Mouse (Mus musculus): ENCODE data around the gene Tut7.
A peak's percentile ranks its signal among the peaks of the same experiment; 100 is the strongest.
"Not testable (repeated sequence)": the region's sequence is repeated elsewhere in the genome, so short reads cannot be mapped to it uniquely, and the experiment has no call there.

Tut7 gene

GRCm38 (mm10) chr13:59782145-59782544 is 40.8 kb downstream of the Tut7 start, which contains the start of gene Gm49354:
Gm49354 (minus strand) TSS chr13:59782245.
- Histone ChIP-seq H3K27me3 (ENCODE audit: insufficient read depth, low read length) (no peaks in the 10 kb centered on the region), H3K9me3 (ENCODE audit: low read length) (no peaks in the 10 kb centered on the region), H3K4me3 (replicated peaks; ENCODE audit: low read length) (no peak within 1 kb of the TSS), H3K36me3 (ENCODE audit: insufficient read depth, low read length) (peaks cover 96% of the 10 kb centered on the region), H3K4me1 (replicated peaks; ENCODE audit: low read depth, low read length) (no peaks in the 10 kb centered on the region)
- TF ChIP-seq CTCF (conservative IDR thresholded peaks at IDR 0.05; ENCODE audit: low read length) = no peak
- TF ChIP-seq NANOG (IDR thresholded peaks at IDR 0.05; ENCODE audit: borderline replicate concordance, low read length) = no peak
- TF ChIP-seq POU5F1 (IDR thresholded peaks at IDR 0.05; ENCODE audit: borderline replicate concordance, low read length) = no peak

GRCm38 (mm10) chr13:59779744-59780264 is 43.1 kb downstream of the Tut7 start:
- not testable (repeated sequence) for H3K4me1 ChIP-seq (replicated peaks; ENCODE audit: low read depth, low read length); H3K9me3 ChIP-seq (ENCODE audit: low read length); H3K4me3 ChIP-seq (replicated peaks; ENCODE audit: low read length); H3K27me3 ChIP-seq (ENCODE audit: insufficient read depth, low read length)
- peaks cover 96% of the 10 kb centered on the region for H3K36me3 ChIP-seq (ENCODE audit: insufficient read depth, low read length)
- peak; percentile 33 for TF ChIP-seq CTCF (conservative IDR thresholded peaks at IDR 0.05; ENCODE audit: low read length)

GRCm38 (mm10) chr13:59779213-59779612 is 43.7 kb downstream of the Tut7 start:
- TF ChIP-seq POU5F1 (IDR thresholded peaks at IDR 0.05; ENCODE audit: borderline replicate concordance, low read length) (no peak), CTCF (conservative IDR thresholded peaks at IDR 0.05; ENCODE audit: low read length) (peak; percentile 29), NANOG (IDR thresholded peaks at IDR 0.05; ENCODE audit: borderline replicate concordance, low read length) (no peak)

GRCm38 (mm10) chr13:59775168-59775567 is 47.8 kb downstream of the Tut7 start:
- H3K4me3 ChIP-seq (replicated peaks; ENCODE audit: low read length) = no peak overlapping the region
- H3K36me3 ChIP-seq (ENCODE audit: insufficient read depth, low read length) = peaks cover 81% of the 10 kb centered on the region
- no peaks in the 10 kb centered on the region for H3K27me3 ChIP-seq (ENCODE audit: insufficient read depth, low read length)
- TF ChIP-seq POU5F1 (IDR thresholded peaks at IDR 0.05; ENCODE audit: borderline replicate concordance, low read length) (no peak), CTCF (conservative IDR thresholded peaks at IDR 0.05; ENCODE audit: low read length) (no peak), NANOG (IDR thresholded peaks at IDR 0.05; ENCODE audit: borderline replicate concordance, low read length) (no peak)
- peaks cover 16% of the 10 kb centered on the region for H3K4me1 ChIP-seq (replicated peaks; ENCODE audit: low read depth, low read length)
- H3K9me3 ChIP-seq (ENCODE audit: low read length) = no peaks in the 10 kb centered on the region

More at GRCm38 (mm10) chr13:59779213-59779612, 43.7 kb downstream of the Tut7 start:
- no peak overlapping the region for H3K4me3 ChIP-seq (replicated peaks; ENCODE audit: low read length)
- no peaks in the 10 kb centered on the region for H3K27me3 ChIP-seq (ENCODE audit: insufficient read depth, low read length)
- no peaks in the 10 kb centered on the region for H3K9me3 ChIP-seq (ENCODE audit: low read length)
- H3K36me3 ChIP-seq (ENCODE audit: insufficient read depth, low read length) = peaks cover 92% of the 10 kb centered on the region
- H3K4me1 ChIP-seq (replicated peaks; ENCODE audit: low read depth, low read length) = no peaks in the 10 kb centered on the region

- Histone ChIP-seq H3K9me3 (ENCODE audit: low read length) (no peaks in the 10 kb centered on the region), H3K36me3 (ENCODE audit: insufficient read depth, low read length) (peaks cover 62% of the 10 kb centered on the region), H3K27me3 (ENCODE audit: insufficient read depth, low read length) (no peaks in the 10 kb centered on the region), H3K4me1 (replicated peaks; ENCODE audit: low read depth, low read length) (peaks cover 43% of the 10 kb centered on the region), H3K4me3 (replicated peaks; ENCODE audit: low read length) (peak overlapping the region; percentile 95; the same call in 1 of the 2 replicates)
- TF ChIP-seq POU5F1 (IDR thresholded peaks at IDR 0.05; ENCODE audit: borderline replicate concordance, low read length) (no peak), NANOG (IDR thresholded peaks at IDR 0.05; ENCODE audit: borderline replicate concordance, low read length) (no peak), CTCF (conservative IDR thresholded peaks at IDR 0.05; ENCODE audit: low read length) (no peak)
Observed at GRCm38 (mm10) chr13:59771257-59771656, 51.7 kb downstream of the Tut7 start.

- Histone ChIP-seq H3K36me3 (ENCODE audit: insufficient read depth, low read length) (peaks cover 58% of the 10 kb centered on the region), H3K27me3 (ENCODE audit: insufficient read depth, low read length) (no peaks in the 10 kb centered on the region), H3K4me3 (replicated peaks; ENCODE audit: low read length) (peak overlapping the region; percentile 95), H3K4me1 (replicated peaks; ENCODE audit: low read depth, low read length) (peaks cover 47% of the 10 kb centered on the region), H3K9me3 (ENCODE audit: low read length) (no peaks in the 10 kb centered on the region)
- TF ChIP-seq POU5F1 (IDR thresholded peaks at IDR 0.05; ENCODE audit: borderline replicate concordance, low read length) (no peak), NANOG (IDR thresholded peaks at IDR 0.05; ENCODE audit: borderline replicate concordance, low read length) (no peak), CTCF (conservative IDR thresholded peaks at IDR 0.05; ENCODE audit: low read length) (no peak)
Observed at GRCm38 (mm10) chr13:59770847-59771246, 52.1 kb downstream of the Tut7 start.

GRCm38 (mm10) chr13:59770164-59770562 is 52.8 kb downstream of the Tut7 start:
- H3K4me3 ChIP-seq (replicated peaks; ENCODE audit: low read length) = peak overlapping the region; percentile 95
- H3K9me3 ChIP-seq (ENCODE audit: low read length) = no peaks in the 10 kb centered on the region
- H3K27me3 ChIP-seq (ENCODE audit: insufficient read depth, low read length) = no peaks in the 10 kb centered on the region
- H3K4me1 ChIP-seq (replicated peaks; ENCODE audit: low read depth, low read length) = peaks cover 51% of the 10 kb centered on the region
- TF ChIP-seq CTCF (conservative IDR thresholded peaks at IDR 0.05; ENCODE audit: low read length) (peak; percentile 24), POU5F1 (IDR thresholded peaks at IDR 0.05; ENCODE audit: borderline replicate concordance, low read length) (no peak), NANOG (IDR thresholded peaks at IDR 0.05; ENCODE audit: borderline replicate concordance, low read length) (no peak)
- H3K36me3 ChIP-seq (ENCODE audit: insufficient read depth, low read length) = peaks cover 51% of the 10 kb centered on the region

GRCm38 (mm10) chr13:59769296-59770163 is 53.4 kb downstream of the Tut7 start, which contains the start of gene Isca1:
Isca1 (minus strand) TSS chr13:59769810.
- H3K27me3 ChIP-seq (ENCODE audit: insufficient read depth, low read length) = no peaks in the 10 kb centered on the region
- H3K36me3 ChIP-seq (ENCODE audit: insufficient read depth, low read length) = peaks cover 46% of the 10 kb centered on the region
- H3K4me1 ChIP-seq (replicated peaks; ENCODE audit: low read depth, low read length) = peaks cover 51% of the 10 kb centered on the region
- peak within 1 kb of the TSS; percentile 95 for H3K4me3 ChIP-seq (replicated peaks; ENCODE audit: low read length)
- no peaks in the 10 kb centered on the region for H3K9me3 ChIP-seq (ENCODE audit: low read length)
- TF ChIP-seq CTCF (conservative IDR thresholded peaks at IDR 0.05; ENCODE audit: low read length) = no peak
- TF ChIP-seq POU5F1 (IDR thresholded peaks at IDR 0.05; ENCODE audit: borderline replicate concordance, low read length) = no peak
- TF ChIP-seq NANOG (IDR thresholded peaks at IDR 0.05; ENCODE audit: borderline replicate concordance, low read length) = no peak
